Comparison of ENCODE assay signal across 8 mouse cellular contexts in genomic region chr4:88033216-88033653, GRCm38 (mm10). TPM values are rescaled to one million over a fixed set of nuclear protein-coding genes. Genes with fewer than 3 reads are reported as not detected.
DNase-seq lines count a peak whose midpoint lies in the region; ATAC-seq lines count a peak whose summit lies in the region.

Gene Mllt3, minus strand, starts transcription at chr4:88033364.

- under 1% methylated on average over 37 of the region's 37 CpGs for WGBS in hindbrain, embryonic 13.5 days

- H3K4me1 ChIP-seq in hindbrain, embryonic 13.5 days (replicated peaks) = peaks cover 39% of the 10 kb centered on the region

- peak within 1 kb of the TSS; percentile 98 for H3K27ac ChIP-seq in hindbrain, embryonic 13.5 days

- ATAC-seq in hindbrain, embryonic 13.5 days (ENCODE audit: low FRiP score) = peak; percentile 92

- H3K9ac ChIP-seq in hindbrain, embryonic 13.5 days = peak within 1 kb of the TSS; percentile 96

- H3K27me3 ChIP-seq in hindbrain, embryonic 13.5 days = peaks cover 12% of the 10 kb centered on the region

- H3K4me3 ChIP-seq in hindbrain, embryonic 13.5 days = peak within 1 kb of the TSS; percentile 84

- no peaks in the 10 kb centered on the region; the same call in 1 of the 2 replicates for H3K36me3 ChIP-seq in hindbrain, embryonic 13.5 days

- peak; percentile 99 for DNase-seq in NIH3T3 (ENCODE audit: low read depth)
- DNase-seq in cerebellum, postnatal 10 days = peak; percentile 95 to 98
- peak; percentile 88 to 92 for DNase-seq in frontal cortex, postnatal 10 days (ENCODE audit: low spot score in 2 of 2)
- DNase-seq in layer of hippocampus, postnatal 25 days (ENCODE audit: extremely low spot score in 1 of 2, low spot score in 1 of 2) = peak; percentile 85
- peak; percentile 96 for DNase-seq in lung, postnatal 25 days (ENCODE audit: low spot score)
- peak; percentile 98 for DNase-seq in retina, embryonic 14.5 days (ENCODE audit: low spot score)
- peak; percentile 98 for DNase-seq in thymus, postnatal 4 days

- H3K9me3 ChIP-seq in hindbrain, embryonic 13.5 days = no peaks in the 10 kb centered on the region

- peak within 1 kb of the TSS; percentile 62 for H3K4me2 ChIP-seq in hindbrain, embryonic 13.5 days

RNA-seq across cellular contexts. Expression of gene Mllt3, which starts in this region (rescaled TPM):
- polyA plus RNA-seq in hindbrain, embryonic 13.5 days (2015; fragmentation: Nextera tagmentation; extraction: Ambion mirVana) = 108 and 110 TPM in 2 replicates
- total RNA-seq in layer of hippocampus, postnatal 25 days (2021) = 10 to 100 TPM; 41.1 to 49.8 TPM

Comparison
In these comparisons a context has a peak if more than half of its experiments do, and no peak if none do; other contexts are left out.
1. Peak in every context shown above with its lines: DNase-seq, ATAC-seq, H3K4me3 ChIP-seq and H3K27ac ChIP-seq.